Mouse (Mus musculus) cerebellum, postnatal 36 days (tissue): Measurements from ENCODE around the gene Rfng.
"Not testable (repeated sequence)": the region's sequence is repeated elsewhere in the genome, so short reads cannot be mapped to it uniquely, and the experiment has no call there.

Experiments
- DNase-seq, 2 experiments: peaks; one replicate each; pipeline ENCODE4 v3.0.0; 2021 to 2022; ENCODE audit warnings: mixed read lengths in 2 of 2

The Rfng gene

GRCm38 (mm10) chr11:120768206-120768605 is 15.8 kb downstream of the Rfng start:
- DNase-seq, result no peak

- DNase-seq, result not testable (repeated sequence)
Measured at GRCm38 (mm10) chr11:120767023-120767422, 17.0 kb downstream of the Rfng start.

GRCm38 (mm10) chr11:120763121-120763999 is 20.6 kb downstream of the Rfng start:
- not testable (repeated sequence) for DNase-seq

GRCm38 (mm10) chr11:120762672-120763041 is 21.4 kb downstream of the Rfng start, which contains the start of gene Hmga1b:
TSS of gene Hmga1b (plus strand) at chr11:120762794.
- not testable (repeated sequence) for DNase-seq

GRCm38 (mm10) chr11:120761811-120762671 is 22.0 kb downstream of the Rfng start:
- DNase-seq, result no peak

- DNase-seq, result no peak
Measured at GRCm38 (mm10) chr11:120760236-120760635, 23.8 kb downstream of the Rfng start.

GRCm38 (mm10) chr11:120751606-120752005 is 32.4 kb downstream of the Rfng start:
- no peak for DNase-seq

- peak in 1 of 2 experiments; percentile 18 for DNase-seq
Measured at GRCm38 (mm10) chr11:120749430-120749829, 34.6 kb downstream of the Rfng start.

- DNase-seq, result no peak
Measured at GRCm38 (mm10) chr11:120747974-120748373, 36.0 kb downstream of the Rfng start.

- no peak for DNase-seq
Measured at GRCm38 (mm10) chr11:120744121-120744701, 39.8 kb downstream of the Rfng start.

GRCm38 (mm10) chr11:120740981-120741380 is 43.0 kb downstream of the Rfng start:
- no peak for DNase-seq

GRCm38 (mm10) chr11:120736424-120736823 is 47.6 kb downstream of the Rfng start:
- DNase-seq, result no peak

- DNase-seq, result no peak
Measured at GRCm38 (mm10) chr11:120733521-120733920, 50.5 kb downstream of the Rfng start.

GRCm38 (mm10) chr11:120731858-120732680 is 51.9 kb downstream of the Rfng start, which contains the start of gene Cbr2:
TSS of gene Cbr2 (minus strand) at chr11:120732114.
- no peak for DNase-seq

- no peak for DNase-seq
Measured at GRCm38 (mm10) chr11:120731395-120731794, 52.6 kb downstream of the Rfng start.
